Mouse (Mus musculus) kidney, adult 8-10 months (tissue): ENCODE results near the gene Tcaf3.
A peak's percentile ranks its signal among the peaks of the same experiment; 100 is the strongest.

Source experiments
- DNase-seq, 2 experiments: peaks; one replicate each; pipeline ENCODE4 v3.0.0; 2022

Gene Tcaf3

DNA sequence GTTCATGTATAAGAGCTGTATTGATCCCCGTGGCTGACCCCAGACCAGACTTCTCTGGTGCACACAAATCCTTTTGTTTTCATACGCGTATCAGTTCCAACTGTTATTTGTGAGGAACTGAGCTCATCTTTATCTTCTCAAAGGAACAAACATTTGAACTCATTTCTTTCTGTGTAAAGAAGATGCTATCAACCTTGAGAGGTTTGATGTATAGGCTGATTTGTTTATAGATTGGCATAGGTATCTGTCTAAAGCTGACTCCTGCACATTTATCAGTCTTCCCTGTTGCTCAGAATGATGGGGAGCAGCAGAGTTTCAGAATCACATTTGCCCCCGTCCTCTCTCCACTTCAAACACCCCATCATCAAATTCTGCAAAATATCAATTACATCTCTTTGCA is at the start of gene Tcaf3:
Gene Tcaf3 (minus strand): TSS at position 101 of the 400 bp plus-strand sequence.
- no peak for DNase-seq

DNA sequence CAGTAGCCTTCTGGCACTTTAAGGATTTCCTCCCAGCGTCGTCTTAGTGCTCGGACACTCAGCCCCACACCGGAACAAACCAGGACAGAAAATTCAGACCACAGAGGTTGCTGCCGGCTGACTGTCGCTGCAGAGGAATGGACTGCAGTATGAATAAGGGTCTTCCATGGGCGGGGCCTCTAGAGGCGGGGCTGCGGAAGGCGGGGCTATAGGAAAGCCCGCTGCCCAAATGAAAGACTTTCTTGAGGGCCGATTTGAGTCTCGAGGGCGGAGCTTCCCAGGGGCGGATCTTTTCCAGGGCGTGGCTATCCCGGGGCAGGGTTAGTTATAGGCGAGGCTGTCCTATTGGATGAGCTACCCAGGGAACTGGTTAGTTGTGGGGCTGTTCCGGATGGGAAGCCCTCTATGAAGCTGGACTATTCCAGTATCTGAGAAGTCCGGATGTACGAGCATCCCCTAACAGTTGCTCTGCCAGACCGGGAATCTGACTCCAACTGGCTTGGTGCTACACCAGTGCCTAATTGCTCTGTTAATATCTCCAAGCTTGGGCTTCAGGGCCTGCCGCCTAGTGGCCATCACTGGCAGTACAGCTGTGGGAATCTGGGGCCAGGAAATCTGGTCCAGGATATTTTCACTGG is 47.5 kb upstream of the Tcaf3 start, which contains the start of gene Tcaf2:
Gene Tcaf2 (minus strand): TSS at position 343 of the 638 bp plus-strand sequence.
- DNase-seq: peak; percentile 91 to 93

DNA sequence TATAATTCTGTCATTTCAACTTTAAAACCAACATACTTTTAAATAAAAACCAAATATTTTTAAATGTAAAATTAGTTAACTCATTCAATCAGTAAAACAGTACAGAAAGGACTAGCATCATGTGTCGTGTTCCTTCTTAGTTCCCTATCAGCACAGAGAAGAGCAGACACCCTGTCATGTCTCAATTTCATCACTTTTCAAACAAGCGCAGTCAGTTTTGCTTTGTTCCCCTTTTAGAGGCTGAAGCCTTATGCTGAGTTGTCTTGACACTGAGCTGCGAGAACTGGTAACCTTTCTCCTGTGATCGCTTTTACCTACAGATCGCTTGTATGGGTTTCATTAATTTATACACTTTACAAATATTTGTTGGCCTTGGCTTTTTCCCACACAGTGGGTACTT is 36.9 kb upstream of the Tcaf3 start:
- no peak for DNase-seq

DNA sequence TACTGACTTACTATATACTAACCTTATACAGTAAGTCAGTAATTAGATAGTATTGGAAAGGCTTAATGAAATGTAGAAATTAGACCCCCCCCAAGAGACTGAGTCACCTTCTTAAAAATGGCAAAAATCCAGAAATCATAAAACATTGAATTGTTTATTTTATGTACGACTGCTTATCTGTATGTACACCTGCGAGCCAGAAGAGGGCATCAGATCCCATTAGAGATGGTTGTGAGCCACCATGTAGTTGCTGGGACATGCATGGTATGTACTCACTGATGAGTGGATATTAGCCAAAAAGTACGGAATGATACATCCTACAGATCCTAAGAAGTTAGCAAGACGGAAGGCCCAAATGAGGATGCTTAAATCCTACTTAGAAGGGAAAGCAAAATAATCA is 33.9 kb upstream of the Tcaf3 start:
- DNase-seq: no peak

DNA sequence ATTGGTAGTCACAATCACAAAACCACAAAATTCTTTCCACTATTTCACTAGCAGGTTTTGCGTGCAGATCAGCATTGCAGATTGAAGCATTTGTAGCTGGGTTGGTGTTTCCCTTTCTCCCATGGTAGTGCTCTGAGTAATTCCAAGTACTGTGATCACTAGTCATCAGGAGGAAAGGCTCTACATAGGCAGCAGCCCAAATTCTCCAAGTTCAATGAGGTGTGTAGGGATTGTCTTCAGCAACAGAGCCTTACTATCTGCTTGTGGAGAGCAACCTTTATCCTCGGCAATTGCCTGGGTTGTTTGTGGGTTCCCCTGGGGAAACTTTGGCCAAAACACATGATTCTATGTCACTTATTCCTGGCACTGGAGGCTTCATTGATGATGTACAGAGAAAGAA is 19.4 kb upstream of the Tcaf3 start:
- DNase-seq: no peak

DNA sequence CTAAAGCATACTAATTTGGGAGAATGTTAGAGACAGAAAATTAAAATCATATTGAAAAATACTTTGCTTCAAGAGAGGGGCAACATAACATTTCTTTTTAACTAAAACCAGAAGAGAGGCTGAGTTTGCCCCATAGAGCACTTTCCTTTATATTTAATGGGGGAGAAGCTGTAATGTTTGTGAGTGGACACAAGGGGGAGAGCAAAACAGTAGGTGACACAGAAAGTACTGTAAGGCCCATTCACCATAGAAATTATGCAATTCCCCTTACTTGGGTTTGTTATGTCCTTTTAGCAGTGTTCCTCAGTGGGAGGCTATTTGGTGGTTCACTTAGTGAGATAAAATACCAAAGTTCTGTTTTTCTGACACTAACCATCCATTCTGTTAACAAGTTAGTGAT is 14.7 kb upstream of the Tcaf3 start:
- peak in 1 of 2 experiments; percentile 5 for DNase-seq

DNA sequence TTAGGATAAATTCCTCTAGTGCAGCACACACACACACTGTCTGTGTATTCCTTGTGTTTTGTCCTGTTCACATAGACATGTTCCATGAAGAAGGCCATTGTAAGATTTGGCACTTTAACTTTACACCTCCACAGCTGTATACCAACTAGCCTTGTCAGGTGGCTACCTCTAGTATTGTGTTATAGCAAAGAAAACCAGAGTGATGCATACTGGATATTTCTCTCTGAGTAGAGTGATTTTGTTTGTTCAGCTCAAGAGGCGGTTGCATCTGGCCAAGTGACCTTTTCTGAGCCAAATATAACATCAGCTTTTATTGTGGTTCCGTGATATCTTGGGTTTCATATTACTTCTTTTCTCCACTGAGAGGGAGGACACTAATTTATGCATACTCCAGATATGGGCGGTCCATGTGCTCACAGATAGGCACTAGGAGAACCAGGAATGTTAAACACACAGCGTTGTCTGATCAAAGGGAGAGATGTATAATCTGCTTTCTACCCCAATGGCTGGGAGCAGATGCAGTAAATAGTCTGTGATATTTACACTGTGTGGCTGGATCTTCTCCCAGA is 13.5 kb upstream of the Tcaf3 start:
- DNase-seq: no peak

DNA sequence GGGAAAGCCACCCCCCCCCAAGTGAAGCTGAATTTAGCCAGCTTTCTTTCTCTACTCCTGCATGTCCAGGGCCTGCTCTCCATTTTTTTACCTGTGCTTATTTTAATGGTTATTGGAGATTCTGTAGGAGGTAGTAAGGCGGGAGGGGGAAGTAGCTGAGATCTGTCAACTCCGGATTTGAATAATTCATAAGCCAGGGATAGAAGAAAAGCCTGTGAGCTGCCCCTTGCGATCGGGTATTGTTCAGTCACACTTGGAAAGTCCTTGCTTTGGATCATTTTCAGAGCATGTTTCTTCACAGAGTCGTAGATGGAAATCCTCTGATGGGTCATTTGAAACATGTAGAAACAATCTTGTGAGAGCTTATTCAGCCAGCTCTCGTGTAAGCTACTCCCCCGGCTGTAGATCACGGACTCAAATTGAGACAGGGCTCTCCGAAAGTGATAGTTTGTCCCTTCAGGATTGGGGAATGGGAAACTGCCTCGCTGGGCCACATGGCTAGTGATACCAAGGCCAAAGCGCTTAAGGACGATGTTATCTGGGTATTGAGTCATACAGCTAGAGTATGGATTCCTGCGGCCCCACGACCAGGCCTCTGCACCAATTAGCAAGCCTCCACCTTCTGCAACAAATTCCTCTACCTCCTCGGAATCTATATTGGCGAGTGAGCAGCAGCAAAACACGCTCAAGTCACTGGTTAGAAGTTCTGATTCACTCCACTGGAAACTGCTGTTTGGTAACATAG is 4.2 kb downstream of the Tcaf3 start:
- no peak for DNase-seq

DNA sequence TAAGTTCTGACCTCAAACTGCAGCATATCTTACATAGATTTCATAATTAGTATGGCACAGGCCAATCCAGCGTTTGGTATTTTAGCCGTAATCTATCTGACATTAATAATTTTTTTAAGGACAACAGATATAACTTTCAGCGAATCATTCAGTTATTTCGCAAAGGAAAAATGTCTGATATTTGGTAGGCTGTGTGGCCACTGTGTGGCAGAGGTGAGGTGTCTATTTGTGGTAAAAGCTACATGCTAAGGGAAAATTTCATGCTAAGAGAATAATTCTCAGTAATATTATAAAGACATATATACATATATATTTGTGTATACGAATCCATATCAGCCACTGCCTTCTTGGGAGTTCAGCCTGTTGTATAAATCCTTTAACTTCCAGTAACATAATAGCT is 10.9 kb downstream of the Tcaf3 start:
- no peak for DNase-seq

DNA sequence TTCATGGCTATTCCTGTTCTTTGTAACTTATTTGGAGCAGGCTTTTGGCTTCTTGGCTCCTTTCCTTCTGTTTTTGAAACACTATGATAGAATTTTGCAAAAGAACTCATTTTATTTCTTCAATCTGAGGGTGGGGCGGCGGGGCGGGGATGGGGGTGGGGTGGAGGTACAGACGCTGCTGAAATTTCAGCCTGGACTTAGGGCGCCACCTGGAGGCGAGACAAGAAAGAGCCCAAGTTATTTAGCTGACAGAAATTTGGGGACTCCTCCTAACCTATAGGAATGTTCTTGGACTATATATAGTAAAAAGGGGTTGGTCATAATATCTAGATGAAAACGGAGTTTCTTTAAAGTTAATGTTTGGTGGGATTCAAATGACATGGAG is 14.0 kb downstream of the Tcaf3 start:
- peak; percentile 8 to 52 for DNase-seq

DNA sequence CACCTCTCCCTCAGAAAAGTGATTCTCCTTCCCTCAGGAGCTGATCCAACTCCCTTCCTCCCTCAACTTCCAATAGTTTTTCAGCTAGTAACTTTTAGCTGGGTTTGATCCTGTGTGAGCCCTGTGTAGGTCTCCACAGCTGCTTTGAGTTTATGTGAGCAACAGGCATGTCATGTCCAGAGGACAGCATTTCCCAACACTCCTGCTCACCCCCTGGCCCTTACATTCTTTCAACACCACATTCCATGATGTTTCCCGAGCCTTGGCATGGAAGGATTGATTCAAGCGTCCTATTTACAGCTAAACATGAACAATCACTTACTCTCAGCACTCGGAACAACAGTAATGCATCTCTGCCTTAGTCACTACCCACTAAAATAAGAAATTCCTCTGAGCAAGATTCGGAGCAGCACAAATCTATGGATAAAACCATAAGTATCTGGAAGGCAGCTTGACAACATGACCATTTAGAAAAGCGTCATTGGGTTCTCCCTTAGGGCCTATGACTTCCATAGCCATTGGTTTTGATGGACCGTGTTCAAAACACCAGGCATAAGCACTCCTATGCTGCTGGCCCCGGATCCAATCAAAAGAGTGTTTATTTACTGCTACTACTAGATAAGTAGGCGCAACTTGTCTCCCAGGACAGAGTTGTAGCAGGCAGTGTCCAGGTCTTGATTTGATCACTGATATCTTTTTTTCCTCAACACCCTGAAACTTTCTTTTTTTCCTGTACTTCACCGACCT is 14.6 kb downstream of the Tcaf3 start:
- no peak for DNase-seq

DNA sequence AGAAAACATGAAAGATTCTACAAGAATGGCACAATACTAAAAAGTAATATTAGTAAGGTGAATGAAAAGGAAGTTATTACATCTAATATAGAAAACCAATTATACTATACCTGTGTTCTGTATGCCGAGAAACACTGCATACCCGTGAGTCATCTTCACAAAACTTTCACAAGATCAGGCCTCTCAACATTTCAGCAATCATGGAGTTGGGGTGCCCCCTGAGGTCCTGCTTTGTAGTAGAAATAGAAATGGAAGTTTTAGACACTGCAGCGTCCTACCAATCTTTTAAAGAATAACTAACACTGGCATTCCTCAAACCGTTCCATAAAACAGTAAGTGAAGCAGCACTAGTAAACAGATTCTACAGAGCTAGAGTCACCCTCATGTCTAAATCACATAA is 18.8 kb downstream of the Tcaf3 start:
- no peak for DNase-seq

DNA sequence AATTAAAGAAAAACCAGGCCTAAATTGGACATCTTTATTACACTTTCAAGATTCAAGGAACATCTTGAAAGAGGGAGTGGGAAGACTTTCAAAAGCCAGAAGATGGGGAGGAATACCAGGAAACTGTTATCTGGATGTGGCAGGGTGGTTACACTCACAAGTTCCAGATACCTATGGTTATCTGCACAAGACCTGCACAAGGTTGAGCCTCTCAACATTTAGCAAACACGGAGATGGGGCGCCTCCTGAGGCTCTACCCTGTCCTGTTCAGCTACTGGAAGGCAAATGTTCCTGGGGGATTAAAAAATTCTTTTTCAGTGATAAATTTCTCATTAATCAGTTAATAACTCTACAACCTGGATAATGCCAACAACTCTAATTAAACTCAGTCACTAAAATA is 20.1 kb downstream of the Tcaf3 start:
- no peak for DNase-seq

DNA sequence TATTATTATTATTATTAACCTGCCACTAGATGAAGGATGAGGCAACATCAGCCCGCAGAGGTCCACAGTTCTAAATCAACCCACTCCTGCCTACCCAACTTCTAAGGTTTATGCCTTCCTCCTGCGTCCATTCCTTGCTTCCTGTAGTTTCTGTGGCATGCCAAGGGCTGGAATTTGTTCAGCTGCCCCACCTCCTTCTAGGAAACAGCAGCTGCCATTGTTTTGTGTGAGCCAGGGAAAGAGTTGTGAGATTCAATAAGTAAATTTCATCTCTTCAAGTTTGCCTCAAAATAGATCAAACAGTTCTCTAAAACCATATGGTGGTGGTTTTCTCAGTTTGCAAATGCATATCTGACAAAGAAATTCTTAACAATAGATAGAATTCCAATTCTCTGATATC is 29.3 kb downstream of the Tcaf3 start:
- no peak for DNase-seq

DNA sequence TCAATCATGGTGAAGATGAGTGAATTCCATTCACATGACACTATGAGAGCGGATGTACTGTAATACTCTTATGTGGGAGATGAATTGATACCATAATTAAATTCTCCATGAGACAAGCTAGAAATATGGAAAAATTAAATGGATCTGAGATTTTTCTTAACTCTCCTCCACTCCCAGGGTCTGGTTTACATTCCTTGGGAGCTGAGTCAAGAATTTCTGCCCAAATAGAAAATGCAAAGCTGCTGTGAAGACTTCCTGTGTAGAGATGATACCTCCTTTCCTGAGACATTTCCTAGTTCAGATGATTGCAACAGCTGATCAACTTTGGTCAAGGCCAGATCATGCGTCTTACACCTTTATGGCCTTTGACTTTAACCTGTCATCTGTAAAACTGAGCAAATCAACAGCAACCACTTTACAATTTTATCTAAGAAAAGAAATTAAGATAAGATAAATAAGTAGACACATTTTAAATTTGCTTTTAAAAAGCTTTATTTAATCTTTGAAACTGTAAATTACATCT is 31.4 kb downstream of the Tcaf3 start:
- DNase-seq: no peak

DNA sequence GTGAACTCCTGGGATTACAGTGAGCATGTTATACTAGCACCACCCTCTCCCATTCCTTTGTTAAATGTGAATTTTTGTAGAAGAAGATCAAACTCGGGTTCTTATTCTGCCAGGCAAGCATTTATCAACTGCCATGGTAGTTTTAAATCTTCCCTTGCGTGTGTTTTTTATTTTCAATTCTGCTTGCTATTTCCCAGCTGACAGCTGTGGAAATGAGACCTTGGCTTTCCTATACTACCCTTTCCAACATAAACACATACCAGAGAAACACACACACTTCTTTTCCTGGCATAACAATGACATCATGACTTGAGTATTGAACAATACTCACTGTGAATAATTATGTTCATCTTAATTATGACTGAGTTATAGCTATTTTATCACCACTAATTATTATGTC is 35.2 kb downstream of the Tcaf3 start:
- DNase-seq: no peak

DNA sequence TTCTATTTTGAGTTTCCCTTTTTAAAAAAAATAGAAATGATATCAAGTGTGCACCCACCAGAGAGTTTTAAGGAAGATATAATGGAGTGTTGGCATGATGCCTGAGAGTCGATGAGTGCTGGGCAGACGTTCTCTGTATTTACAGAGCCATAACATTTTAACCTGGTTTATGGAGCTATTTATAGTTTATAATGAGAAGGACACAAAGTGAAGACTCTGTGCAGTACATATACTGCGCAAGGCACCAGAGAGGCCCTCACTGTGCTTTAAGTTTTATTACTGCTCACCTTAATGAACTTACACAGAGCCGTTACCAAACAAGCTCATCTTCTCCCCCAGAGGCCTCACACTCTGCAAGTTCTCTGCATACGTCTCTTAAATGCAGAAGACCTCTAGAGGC is 36.6 kb downstream of the Tcaf3 start:
- DNase-seq: no peak

DNA sequence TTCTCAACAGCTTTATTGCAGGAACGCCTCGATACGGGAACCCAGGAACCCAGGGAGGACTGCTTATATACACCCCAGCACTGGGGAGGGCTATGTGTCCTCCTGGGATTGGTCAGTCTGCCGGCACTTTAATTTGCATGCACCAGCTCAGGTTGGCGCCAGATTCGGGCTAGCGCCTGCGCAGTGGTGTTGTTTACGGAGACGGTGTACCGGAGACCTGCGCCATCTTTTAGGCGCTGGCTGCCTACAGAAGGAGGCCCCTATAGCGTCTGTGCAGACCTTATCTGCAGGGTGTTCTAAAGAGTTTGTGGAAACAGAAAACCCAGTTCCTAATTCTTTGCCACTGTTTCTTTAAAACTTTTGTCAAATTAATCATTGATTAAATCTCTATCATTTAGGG is 38.9 kb downstream of the Tcaf3 start:
- no peak for DNase-seq

DNA sequence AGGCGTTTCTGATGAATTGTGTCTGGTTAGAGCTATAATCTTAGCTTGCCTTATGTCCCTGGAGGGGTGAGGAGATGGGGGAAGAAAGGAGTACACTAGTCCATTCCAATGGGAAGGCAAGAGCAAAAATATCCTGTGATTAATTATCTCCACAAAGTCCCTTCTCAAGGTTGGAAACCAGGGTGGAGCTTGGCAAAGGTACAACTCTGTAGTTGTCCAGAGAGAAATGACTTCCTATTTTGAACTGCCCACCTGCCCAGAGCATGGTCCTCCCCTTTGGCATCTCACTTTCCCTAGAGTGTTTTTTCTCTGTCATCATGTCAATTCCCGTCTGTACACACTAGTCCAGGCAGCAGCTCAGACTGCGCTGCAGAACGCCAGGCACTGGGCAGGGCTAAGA is 50.0 kb downstream of the Tcaf3 start, which contains the start of gene Olfr455:
Gene Olfr455 (minus strand): TSS at position 127 of the 400 bp plus-strand sequence.
- DNase-seq: no peak

DNA sequence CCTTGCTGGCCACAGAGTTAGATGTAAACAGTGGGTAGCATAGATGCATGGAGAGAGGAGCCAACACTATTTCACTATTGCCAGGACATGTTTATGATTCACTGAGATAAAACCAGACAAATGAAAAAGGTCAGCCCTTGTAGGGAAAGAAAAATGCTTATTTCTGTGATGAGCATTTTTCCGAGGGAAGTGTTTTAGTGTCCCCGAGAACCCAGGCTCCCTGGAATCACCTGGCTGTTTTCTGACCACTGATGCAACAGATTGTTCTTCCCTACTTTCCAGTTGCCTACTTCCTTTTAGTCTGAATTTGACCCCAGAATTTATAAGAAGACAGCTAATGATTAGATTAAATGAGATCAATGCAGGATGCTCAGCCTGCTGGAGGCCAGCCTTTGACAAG is 51.3 kb downstream of the Tcaf3 start:
- no peak for DNase-seq

DNA sequence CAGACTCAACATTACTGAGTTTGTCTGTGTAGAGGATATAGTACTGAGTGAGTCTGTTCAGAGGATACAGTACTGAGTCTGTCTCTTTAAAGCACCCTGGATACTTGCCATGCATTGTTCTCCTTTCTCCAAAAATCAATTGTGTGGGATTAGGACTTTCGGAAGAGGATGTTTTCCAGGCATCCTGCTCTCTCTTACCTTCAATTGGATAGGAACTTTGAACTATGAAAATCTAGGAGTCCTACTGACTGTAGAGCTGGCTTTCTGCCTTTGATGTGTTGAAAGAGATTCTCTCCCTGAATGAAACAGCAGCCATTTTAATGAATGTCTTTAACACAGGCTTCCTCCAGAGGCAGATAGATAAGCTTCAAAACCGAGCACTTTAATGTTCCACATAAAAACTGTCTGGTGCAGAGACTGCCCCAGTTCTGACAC is 52.0 kb downstream of the Tcaf3 start:
- peak in 1 of 2 experiments; percentile 6 for DNase-seq

DNA sequence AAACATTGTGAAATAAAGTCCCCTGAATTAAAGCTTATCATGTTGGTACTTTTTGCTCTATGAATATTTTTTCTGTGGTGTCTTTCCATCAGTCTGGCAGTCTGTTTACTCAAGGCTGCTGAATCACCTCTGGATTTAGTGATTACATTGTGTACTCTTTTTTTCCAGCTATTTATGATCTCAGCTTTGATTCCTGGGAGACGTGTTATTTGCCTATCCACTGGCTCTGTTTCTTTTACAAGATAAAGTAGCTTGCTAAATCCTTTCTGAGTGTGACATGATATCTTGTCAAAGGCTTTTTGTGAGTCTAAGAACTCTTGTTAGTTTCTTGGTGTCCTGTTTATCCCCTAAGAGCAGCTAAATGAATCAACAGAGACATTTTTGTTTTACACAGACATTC is 52.6 kb downstream of the Tcaf3 start:
- DNase-seq: no peak
